In the genomic region with DNA sequence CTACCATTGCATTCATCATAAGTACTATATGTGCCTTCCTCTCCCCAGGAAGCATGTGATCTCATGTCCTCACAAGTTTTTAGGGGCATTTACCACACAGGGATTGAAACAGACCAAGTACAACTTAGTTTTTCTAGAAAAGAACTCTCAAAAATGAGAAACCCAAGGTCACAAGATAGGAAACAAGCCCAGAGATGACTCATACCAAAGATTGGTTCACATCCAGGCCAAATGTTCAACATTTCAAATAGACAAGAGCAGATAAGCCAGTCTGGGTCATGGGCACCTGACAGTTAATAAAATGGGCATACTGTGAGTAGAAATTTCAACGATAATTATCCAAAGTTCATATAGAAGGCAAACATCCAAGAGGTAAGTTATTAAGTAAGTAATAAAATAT, we compare ENCODE assay signal across 18 mouse cellular contexts.
DNase-seq lines count a peak whose midpoint lies in the region; TF ChIP-seq lines count a peak whose summit lies in the region.
"Had no signal": no experiment of that assay in that cellular context is flagged by ENCODE, and none has a peak within 500 bp of the region (broad histone marks: within the 10 kb centered on the region; RNA-seq: fewer than 3 reads in every experiment).

No protein-coding gene starts in this region.

- H3K4me3 ChIP-seq in gastrocnemius, adult 2 months = no peak overlapping the region
- H3K4me3 ChIP-seq: embryonic facial prominence, embryonic 13.5 days; embryonic facial prominence, embryonic 15.5 days; erythroblast, embryonic 14.5 days; forebrain, embryonic 10.5 days; forebrain, embryonic 12.5 days had no signal

- intact Hi-C loops in gastrocnemius, adult 2 months (cut with DNase I) = no loop called here

- H3K27ac ChIP-seq in gastrocnemius, adult 2 months = no peak overlapping the region
- H3K27ac ChIP-seq: embryonic facial prominence, embryonic 13.5 days; embryonic facial prominence, embryonic 15.5 days; forebrain, embryonic 10.5 days; forebrain, embryonic 12.5 days had no signal

- DNase-seq in adrenal gland, adult (ENCODE audit: inconsistent age in 2 of 2, low spot score in 1 of 2) = peak; percentile 42 to 86
- no peak for DNase-seq in adrenal gland, adult 18-20 months (ENCODE audit: low spot score in 2 of 2)
- peak; percentile 19 for DNase-seq in adrenal gland, adult 8-10 months
- DNase-seq in adrenal gland, postnatal 4 days (ENCODE audit: low spot score in 2 of 2) = no peak
- peak; percentile 25 for DNase-seq in adrenal gland, postnatal 14 days
- DNase-seq in gastrocnemius, adult 2 months = no peak
- no peak for DNase-seq in cerebellum, adult 11-12 months
- DNase-seq: cerebellum, adult 18-20 months; cerebellum, adult 8-10 months; cerebellum, adult 9-11 months; cerebellum, postnatal 14 days; cerebellum, postnatal 36 days; embryo, embryonic 11 days had no signal

- TF ChIP-seq CTCF in gastrocnemius, adult 2 months (IDR thresholded peaks at IDR 0.05) = no peak

Comparison
In these comparisons a context has a peak if more than half of its experiments do, and no peak if none do; other contexts are left out.
1. DNase-seq: peak in adrenal gland, adult (2 of 2), adrenal gland, adult 8-10 months (single experiment) and adrenal gland, postnatal 14 days (single experiment); none in adrenal gland, adult 18-20 months (0 of 2), adrenal gland, postnatal 4 days (0 of 2), gastrocnemius, adult 2 months (single experiment) and cerebellum, adult 11-12 months (single experiment).